Mouse (Mus musculus) lung, embryonic 16.5 days (tissue): Measurements from ENCODE around the gene Msi1. TPM values are rescaled to one million over a fixed set of nuclear protein-coding genes. Genes with fewer than 3 reads are reported as not detected.

Experiments used
- ATAC-seq: fragments of 200-750 bp; cut with Nextera tagmentation; 2 replicates; pipeline ENCODE4 v1.8.0; 2017; ENCODE audit warnings: low read depth, mild to moderate bottlenecking, moderate library complexity
- H3K27ac ChIP-seq: fragments of 300-500 bp; sonication (generic); 2 replicates; pipeline ENCODE4 v1.5.1; 2014; ENCODE audit warnings: mild to moderate bottlenecking, control low read depth, low read length
- H3K27me3 ChIP-seq: fragments of 300-500 bp; sonication (generic); 2 replicates; pipeline ENCODE4 v1.6.1; 2014; ENCODE audit warnings: low read depth, low read length, mixed read lengths; ENCODE audit not compliant: control insufficient read depth, insufficient read depth
- H3K36me3 ChIP-seq: fragments of 300-500 bp; sonication (generic); 2 replicates; pipeline ENCODE4 v1.6.1; 2014; ENCODE audit warnings: low read length; ENCODE audit not compliant: control insufficient read depth, insufficient read depth
- H3K4me1 ChIP-seq: fragments of 300-500 bp; sonication (generic); replicated peaks from 2 replicates; pipeline ENCODE4 v1.6.1; 2014; ENCODE audit warnings: low read length, mixed read lengths; ENCODE audit not compliant: control insufficient read depth, insufficient read depth
- H3K4me2 ChIP-seq: fragments of 300-500 bp; sonication (generic); 2 replicates; pipeline ENCODE4 v1.6.1; 2014; ENCODE audit warnings: low read depth, low read length, control low read depth
- H3K4me3 ChIP-seq: fragments of 300-500 bp; sonication (generic); 2 replicates; pipeline ENCODE4 v1.5.1; 2014; ENCODE audit warnings: mild to moderate bottlenecking, low read length, control low read depth
- H3K9ac ChIP-seq: fragments of 300-500 bp; sonication (generic); 2 replicates; pipeline ENCODE4 v1.6.1; 2014; ENCODE audit warnings: low read length, control low read depth
- H3K9me3 ChIP-seq: fragments of 300-500 bp; sonication (generic); 2 replicates; pipeline ENCODE4 v1.6.1; 2016; ENCODE audit warnings: low read length; ENCODE audit not compliant: control insufficient read depth
- WGBS: fragments of 180-500 bp; shearing (Covaris S2); extraction: QIAGEN DNeasy Blood & Tissue Kit; methylation state at CpG from one replicate; pipeline ENCODE4 v1.1.7; 2014; 5-methylcytosine and 5-hydroxymethylcytosine counted together
- polyA plus RNA-seq: library from polyadenylated mRNA; unstranded; fragments of >200 nt; fragmentation: Nextera tagmentation; extraction: Ambion mirVana; gene quantifications from 2 replicates; pipeline ENCODE4 v1.2.1, GENCODE M21; 2015

Gene Msi1
- polyA plus RNA-seq, 1 experiment from 2014 or later: 6.0 TPM

DNA sequence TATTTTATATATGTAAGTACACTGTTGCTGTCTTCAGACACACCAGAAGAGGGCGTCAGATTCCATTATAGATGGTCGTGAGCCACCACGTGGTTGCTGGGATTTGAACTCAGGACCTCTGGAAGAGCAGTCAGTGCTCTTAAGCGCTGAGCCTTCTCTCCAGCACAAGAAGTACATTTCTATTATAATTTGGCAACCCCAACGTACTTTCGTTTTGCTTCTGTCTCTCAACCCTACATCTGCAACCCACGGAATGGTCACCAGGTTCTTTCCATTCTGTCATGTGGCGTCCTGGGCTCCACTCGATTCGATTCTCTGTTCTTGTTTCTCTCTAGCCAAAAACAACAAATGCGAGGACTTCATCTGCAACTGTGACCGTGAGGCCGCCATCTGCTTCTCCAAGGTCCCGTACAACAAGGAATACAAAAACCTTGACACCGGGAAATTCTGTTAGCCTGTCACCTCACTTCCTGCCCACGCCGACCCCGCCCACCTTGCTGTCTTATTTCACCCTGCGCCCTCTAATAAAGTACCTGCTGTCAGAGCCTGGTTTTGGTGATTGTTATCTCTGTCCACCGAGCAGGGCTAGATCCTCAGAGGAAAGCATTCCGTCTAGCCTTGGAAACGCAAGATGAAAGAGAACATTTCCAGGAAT lies 44.9 kb downstream of the Msi1 start:
- WGBS: 58% methylated on average over 22 of the region's 22 CpGs
- no peak overlapping the region for H3K4me2 ChIP-seq

GRCm38 (mm10) chr5:115475337-115476106 lies 46.1 kb downstream of the Msi1 start:
- WGBS: 14% methylated on average over 22 of the region's 22 CpGs
- Histone ChIP-seq H3K4me3 (peak overlapping the region; percentile 48), H3K27ac (no peak overlapping the region), H3K4me2 (peak overlapping the region; percentile 59), H3K9me3 (no peaks in the 10 kb centered on the region), H3K36me3 (no peaks in the 10 kb centered on the region; the same call in 1 of the 2 replicates), H3K4me1 (peaks cover 2% of the 10 kb centered on the region; the same call in 1 of the 2 replicates), H3K9ac (peak overlapping the region; percentile 51), H3K27me3 (no peaks in the 10 kb centered on the region)
- ATAC-seq: peak; percentile 81

More for the DNA sequence above, 44.9 kb downstream of the Msi1 start:
- no peaks in the 10 kb centered on the region for H3K9me3 ChIP-seq
- H3K4me3 ChIP-seq: no peak overlapping the region
- no peak overlapping the region for H3K9ac ChIP-seq
- H3K27ac ChIP-seq: no peak overlapping the region
- H3K36me3 ChIP-seq: no peaks in the 10 kb centered on the region; the same call in 1 of the 2 replicates
- no peak for ATAC-seq
- peaks cover 2% of the 10 kb centered on the region; the same call in 1 of the 2 replicates for H3K4me1 ChIP-seq
- no peaks in the 10 kb centered on the region for H3K27me3 ChIP-seq

DNA sequence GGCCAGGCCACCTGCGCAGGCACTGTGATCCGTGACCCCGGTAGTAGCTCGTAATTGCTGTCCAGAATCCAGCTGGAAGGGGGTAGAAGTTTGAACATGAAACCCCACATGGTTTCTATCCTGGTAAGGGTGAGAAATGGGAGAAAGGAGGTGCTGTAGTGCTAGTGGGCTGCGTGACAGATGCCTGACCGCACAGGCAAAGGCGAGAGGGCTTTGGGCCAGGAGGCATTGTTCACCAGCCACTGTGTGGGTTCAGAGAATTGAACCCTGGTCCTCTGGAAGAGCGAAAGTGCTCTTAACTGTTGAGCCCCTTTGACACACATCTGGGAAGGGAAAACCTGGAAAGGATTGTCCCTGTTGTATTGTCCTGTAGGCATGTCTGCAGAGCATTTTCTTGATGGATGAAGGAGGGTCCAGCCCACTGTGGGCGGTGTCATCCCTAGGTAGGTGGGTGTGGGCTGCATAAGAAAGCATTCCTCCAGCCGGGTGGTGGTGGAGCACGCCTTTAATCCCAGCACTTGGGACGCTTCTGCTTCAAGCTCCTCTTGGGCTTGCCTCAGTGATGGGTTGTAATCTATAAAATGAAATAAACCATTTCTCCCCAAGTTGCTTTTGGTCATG lies 46.8 kb downstream of the Msi1 start:
- Histone ChIP-seq H3K9me3 (no peaks in the 10 kb centered on the region), H3K36me3 (no peaks in the 10 kb centered on the region; the same call in 1 of the 2 replicates), H3K4me3 (peak overlapping the region; percentile 48), H3K4me2 (peak overlapping the region; percentile 59), H3K9ac (peak overlapping the region; percentile 51), H3K4me1 (0 out of 2 replicates have a peak, but pooled peaks cover 2% of the 10 kb centered on the region), H3K27ac (no peak overlapping the region), H3K27me3 (no peaks in the 10 kb centered on the region; the same call in 1 of the 2 replicates)
- peak; percentile 34; the same call in 1 of the 2 replicates for ATAC-seq
- 33% methylated on average over 12 of the region's 12 CpGs for whole genome bisulfite sequencing

GRCm38 (mm10) chr5:115479561-115479960 lies 50.2 kb downstream of the Msi1 start:
- WGBS: 53% methylated on average over 15 of the region's 15 CpGs
- H3K27ac ChIP-seq: no peak overlapping the region
- no peak for ATAC-seq

DNA sequence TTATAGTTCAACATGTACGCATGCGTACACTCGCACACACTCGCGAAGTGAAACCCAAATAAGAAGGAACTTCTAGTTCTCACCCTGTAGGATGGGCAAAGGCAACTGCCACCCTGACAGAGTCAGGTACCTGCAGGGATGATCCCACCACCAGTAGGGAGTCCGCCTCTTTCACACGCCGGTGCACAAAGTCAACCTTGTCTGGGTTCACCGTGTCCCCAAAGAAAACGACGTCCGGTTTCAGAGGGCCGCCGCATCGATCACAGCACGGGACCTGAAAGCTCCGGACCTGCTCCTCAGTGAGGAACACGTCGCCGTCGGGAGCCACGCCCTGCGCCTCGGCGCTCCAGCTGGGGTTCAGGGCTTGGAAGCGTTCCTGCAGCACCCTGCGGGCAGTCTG lies 50.7 kb downstream of the Msi1 start:
- H3K9ac ChIP-seq: no peak overlapping the region
- peak overlapping the region; percentile 28 for H3K4me3 ChIP-seq

More at GRCm38 (mm10) chr5:115479561-115479960, 50.2 kb downstream of the Msi1 start:
- Histone ChIP-seq H3K27me3 (no peaks in the 10 kb centered on the region; the same call in 1 of the 2 replicates), H3K4me2 (no peak overlapping the region), H3K9me3 (no peaks in the 10 kb centered on the region), H3K4me3 (no peak overlapping the region), H3K36me3 (no peaks in the 10 kb centered on the region; the same call in 1 of the 2 replicates), H3K9ac (no peak overlapping the region), H3K4me1 (peaks cover 12% of the 10 kb centered on the region; the same call in 1 of the 2 replicates)

DNA sequence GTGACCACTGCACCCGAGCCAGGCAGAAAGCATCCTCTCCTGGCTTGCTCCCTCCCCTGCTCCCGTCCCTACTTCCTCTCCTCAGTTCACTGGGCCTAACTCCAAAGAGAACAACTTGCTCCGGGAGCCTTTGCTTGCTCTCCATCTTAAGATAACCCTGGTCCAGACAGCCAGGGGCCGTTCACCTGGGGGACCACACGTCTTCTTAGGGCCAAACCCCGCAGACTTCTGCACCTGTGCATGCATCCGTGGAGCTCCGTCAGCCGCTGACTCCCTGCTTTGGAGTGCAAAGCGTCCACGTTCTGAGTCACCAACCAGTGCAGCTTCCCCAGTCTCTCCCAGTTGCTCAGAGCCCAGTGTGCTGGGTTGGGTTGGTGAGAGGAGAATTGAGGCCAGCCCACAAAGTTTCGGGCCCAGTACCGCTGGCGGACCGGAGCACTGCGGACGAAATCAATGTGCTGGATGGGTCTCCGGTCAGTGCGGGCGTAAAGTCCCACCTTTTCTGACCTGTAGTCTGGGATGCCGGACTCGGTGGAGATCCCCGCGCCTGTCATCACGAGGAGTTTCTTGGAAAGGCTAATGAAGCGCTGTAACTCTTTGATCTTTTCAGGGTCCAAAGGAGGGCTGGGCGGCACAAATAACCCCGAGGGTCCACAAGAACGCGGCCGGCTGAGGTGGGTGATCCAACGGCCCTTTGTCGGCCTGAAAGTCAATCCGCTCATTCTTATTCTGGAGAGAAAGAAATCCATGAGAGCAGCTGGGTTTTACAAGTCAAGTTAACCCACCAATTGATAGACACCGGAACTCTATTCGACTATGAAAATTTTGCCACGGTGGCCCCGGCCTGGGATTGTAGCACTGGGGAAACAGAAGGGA lies 53.2 kb downstream of the Msi1 start:
- no peaks in the 10 kb centered on the region; the same call in 1 of the 2 replicates for H3K36me3 ChIP-seq
- no peak overlapping the region for H3K27ac ChIP-seq
- 0 out of 2 replicates have a peak overlapping the region, but pooled peaks have one; percentile 9 for H3K4me2 ChIP-seq
- no peaks in the 10 kb centered on the region for H3K9me3 ChIP-seq
- no peaks in the 10 kb centered on the region; the same call in 1 of the 2 replicates for H3K27me3 ChIP-seq
- 44% methylated on average over 38 of the region's 38 CpGs for WGBS
- H3K9ac ChIP-seq: peak overlapping the region; percentile 39; the same call in 1 of the 2 replicates
- no peak for ATAC-seq
- H3K4me3 ChIP-seq: no peak overlapping the region
- H3K4me1 ChIP-seq: peaks cover 10% of the 10 kb centered on the region

More for the DNA sequence above, 50.7 kb downstream of the Msi1 start:
- Histone ChIP-seq H3K36me3 (no peaks in the 10 kb centered on the region; the same call in 1 of the 2 replicates), H3K9me3 (no peaks in the 10 kb centered on the region), H3K4me1 (peaks cover 12% of the 10 kb centered on the region), H3K27ac (no peak overlapping the region), H3K4me2 (peak overlapping the region; percentile 41), H3K27me3 (no peaks in the 10 kb centered on the region; the same call in 1 of the 2 replicates)
- WGBS: 26% methylated on average over 27 of the region's 27 CpGs
- ATAC-seq: no peak

DNA sequence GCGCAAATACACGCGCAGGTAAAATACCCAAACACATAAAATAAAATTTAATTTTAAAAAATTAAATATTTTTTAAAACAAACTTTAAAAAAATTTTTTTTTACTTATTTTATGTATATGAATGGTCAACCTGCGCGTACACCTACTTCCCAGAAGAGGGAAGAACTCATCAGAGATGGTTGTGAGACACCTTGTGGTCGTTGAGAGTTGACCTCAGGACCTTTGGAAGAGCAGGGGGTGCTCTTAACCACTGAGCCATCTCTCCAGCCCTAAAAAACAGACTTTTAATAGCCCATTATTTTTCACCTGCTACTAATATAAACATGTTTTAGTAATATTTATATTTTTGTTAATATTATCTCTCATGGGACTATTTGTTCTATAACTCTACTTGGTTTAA lies 54.0 kb downstream of the Msi1 start:
- ATAC-seq: no peak
- H3K9ac ChIP-seq: no peak overlapping the region
- no peaks in the 10 kb centered on the region for H3K36me3 ChIP-seq
- H3K27me3 ChIP-seq: no peaks in the 10 kb centered on the region; the same call in 1 of the 2 replicates
- no peak overlapping the region for H3K4me2 ChIP-seq
- H3K9me3 ChIP-seq: no peaks in the 10 kb centered on the region
- 48% methylated on average over 6 of the region's 6 CpGs for WGBS
- H3K27ac ChIP-seq: no peak overlapping the region
- no peak overlapping the region for H3K4me3 ChIP-seq
- H3K4me1 ChIP-seq: peaks cover 10% of the 10 kb centered on the region
